Mouse (Mus musculus): ENCODE measurements around the gene Gimap1.

- no peak for TF ChIP-seq CTCF (IDR thresholded peaks at IDR 0.05; ENCODE audit: low read depth, low read length)
- no peak for TF ChIP-seq POLR2A (IDR thresholded peaks at IDR 0.05; ENCODE audit: extremely low read depth, insufficient read depth, low read length)
Observed at GRCm38 (mm10) chr6:48739780-48740055, 864 bp downstream of the Gimap1 start.
